Comparison of ENCODE assay signal across 8 mouse cellular contexts in genomic region chr14:79139918-79140825, GRCm38 (mm10).
DNase-seq lines count a peak whose midpoint lies in the region; ATAC-seq lines count a peak whose summit lies in the region.

No protein-coding gene starts in this region.

- H3K27ac ChIP-seq in heart, embryonic 12.5 days (ENCODE audit: poor library complexity, severe bottlenecking) = no peak overlapping the region
- no peak overlapping the region for H3K27ac ChIP-seq in forebrain, embryonic 13.5 days
- peak overlapping the region; percentile 48 for H3K27ac ChIP-seq in lung, embryonic 15.5 days

- H3K9me3 ChIP-seq in heart, embryonic 12.5 days (replicated peaks) = no peaks in the 10 kb centered on the region
- no peaks in the 10 kb centered on the region for H3K9me3 ChIP-seq in forebrain, embryonic 13.5 days (replicated peaks)
- H3K9me3 ChIP-seq in lung, embryonic 15.5 days = no peaks in the 10 kb centered on the region

- no peak overlapping the region for H3K9ac ChIP-seq in heart, embryonic 12.5 days
- no peak overlapping the region; the same call in 1 of the 2 replicates for H3K9ac ChIP-seq in forebrain, embryonic 13.5 days
- no peak overlapping the region for H3K9ac ChIP-seq in lung, embryonic 15.5 days

- H3K4me2 ChIP-seq in heart, embryonic 12.5 days = no peak overlapping the region
- H3K4me2 ChIP-seq in forebrain, embryonic 13.5 days = peak overlapping the region; percentile 27; the same call in 1 of the 2 replicates
- H3K4me2 ChIP-seq in lung, embryonic 15.5 days = no peak overlapping the region

- ATAC-seq in heart, embryonic 12.5 days (ENCODE audit: insufficient number of reproducible peaks, low FRiP score) = no peak
- ATAC-seq in forebrain, embryonic 13.5 days = peak; percentile 65
- 0 out of 2 replicates have a peak, but pooled peaks have one; percentile 39 for ATAC-seq in lung, embryonic 15.5 days (ENCODE audit: borderline replicate concordance, extremely low read depth, low FRiP score, low TSS enrichment)

- DNase-seq in heart, adult 11 months = peak; percentile 98
- DNase-seq in hindlimb bud, embryonic 11.5 days (ENCODE audit: extremely low spot score, low read depth, low spot score) = peak; percentile 64
- DNase-seq in retina, postnatal 1 day = peak; percentile 48
- no peak for DNase-seq in thymus, postnatal 14 days
- no peak for DNase-seq in layer of hippocampus, adult 18-20 months (ENCODE audit: low spot score in 2 of 2)

- no peaks in the 10 kb centered on the region for H3K36me3 ChIP-seq in heart, embryonic 12.5 days
- no peaks in the 10 kb centered on the region for H3K36me3 ChIP-seq in forebrain, embryonic 13.5 days (ENCODE audit: poor library complexity, severe bottlenecking)
- H3K36me3 ChIP-seq in lung, embryonic 15.5 days = no peaks in the 10 kb centered on the region

- H3K4me3 ChIP-seq in heart, embryonic 12.5 days = no peak overlapping the region
- no peak overlapping the region for H3K4me3 ChIP-seq in forebrain, embryonic 13.5 days
- H3K4me3 ChIP-seq in lung, embryonic 15.5 days = no peak overlapping the region

- peaks cover 9% of the 10 kb centered on the region for H3K4me1 ChIP-seq in heart, embryonic 12.5 days (replicated peaks)
- H3K4me1 ChIP-seq in forebrain, embryonic 13.5 days = peaks cover 24% of the 10 kb centered on the region
- H3K4me1 ChIP-seq in lung, embryonic 15.5 days = peaks cover 37% of the 10 kb centered on the region

- 41% methylated on average over 19 of the region's 19 CpGs for WGBS in heart, embryonic 12.5 days
- 34% methylated on average over 19 of the region's 19 CpGs for WGBS in forebrain, embryonic 13.5 days
- 27% methylated on average over 19 of the region's 19 CpGs for WGBS in lung, embryonic 15.5 days

- H3K27me3 ChIP-seq in heart, embryonic 12.5 days (replicated peaks) = 0 out of 2 replicates have a peak, but pooled peaks cover 3% of the 10 kb centered on the region
- H3K27me3 ChIP-seq in forebrain, embryonic 13.5 days = no peaks in the 10 kb centered on the region
- H3K27me3 ChIP-seq in lung, embryonic 15.5 days = no peaks in the 10 kb centered on the region

Comparison
In these comparisons a context has a peak if more than half of its experiments do, and no peak if none do; other contexts are left out.
1. DNase-seq: peak in heart, adult 11 months (single experiment), hindlimb bud, embryonic 11.5 days (single experiment) and retina, postnatal 1 day (single experiment); none in thymus, postnatal 14 days (single experiment) and layer of hippocampus, adult 18-20 months (0 of 2).